Mouse (Mus musculus): ENCODE measurements at regions not wholly inside any gene's neighbourhood (a gene's known extent, or its start where the extent isn't known, plus 50 kb on each side); places are given as distances from the start of the nearest gene placed in this dataset.
"Not testable (repeated sequence)": the region's sequence is repeated elsewhere in the genome, so short reads cannot be mapped to it uniquely, and the experiment has no call there.

DNA sequence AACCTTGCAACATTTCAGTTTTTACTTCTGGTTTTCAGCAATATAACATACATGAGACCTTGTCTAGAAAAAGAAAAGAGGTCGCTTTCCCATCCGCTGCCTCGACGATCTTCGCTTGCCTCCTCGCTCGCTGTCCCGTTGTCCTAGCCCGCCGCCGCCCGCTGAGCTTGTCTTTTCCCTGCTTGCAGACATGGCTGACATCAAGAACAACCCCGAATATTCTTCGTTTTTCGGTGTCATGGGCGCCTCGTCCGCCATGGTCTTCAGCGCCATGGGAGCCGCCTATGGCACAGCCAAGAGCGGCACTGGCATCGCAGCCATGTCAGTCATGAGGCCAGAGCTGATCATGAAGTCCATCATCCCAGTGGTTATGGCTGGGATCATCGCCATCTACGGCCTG is 64.7 kb upstream of the Trim24 start:
- peak; percentile 75 for ATAC-seq (replicated peaks; ENCODE audit: low FRiP score, poor library complexity, severe bottlenecking)

DNA sequence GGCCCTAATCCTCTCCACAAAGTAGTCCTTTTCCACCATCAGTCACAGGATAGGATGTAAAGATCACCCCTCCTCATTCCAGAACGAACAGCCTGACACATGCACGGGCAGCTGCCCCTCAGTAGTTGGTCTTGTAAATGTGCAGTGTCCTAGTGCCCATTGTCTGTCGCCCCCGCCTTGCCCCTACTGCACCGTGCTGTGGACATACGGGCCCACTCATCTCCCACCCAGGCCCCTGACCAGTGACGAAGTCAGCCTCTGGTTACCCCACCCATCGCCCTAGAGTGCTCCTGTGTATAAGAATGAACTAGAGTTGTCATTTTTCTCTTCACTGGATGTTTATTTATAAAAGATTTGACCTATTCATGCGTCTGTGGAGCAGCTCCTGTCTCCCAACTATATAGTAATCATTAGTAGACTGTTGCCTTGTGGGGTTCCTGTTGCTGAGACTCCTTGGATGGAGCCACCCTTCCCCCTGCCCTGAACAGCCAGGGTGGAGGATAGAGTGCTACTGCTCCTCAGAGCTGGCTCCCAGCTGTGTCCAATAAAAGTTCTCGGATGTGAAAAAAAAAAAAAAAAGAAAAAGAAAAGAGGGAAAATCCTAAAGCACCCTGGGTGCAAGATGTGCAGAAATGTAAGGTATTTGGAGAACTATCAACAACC is 64.0 kb upstream of the Trim24 start:
- ATAC-seq (replicated peaks; ENCODE audit: low FRiP score, poor library complexity, severe bottlenecking): peak; percentile 65

DNA sequence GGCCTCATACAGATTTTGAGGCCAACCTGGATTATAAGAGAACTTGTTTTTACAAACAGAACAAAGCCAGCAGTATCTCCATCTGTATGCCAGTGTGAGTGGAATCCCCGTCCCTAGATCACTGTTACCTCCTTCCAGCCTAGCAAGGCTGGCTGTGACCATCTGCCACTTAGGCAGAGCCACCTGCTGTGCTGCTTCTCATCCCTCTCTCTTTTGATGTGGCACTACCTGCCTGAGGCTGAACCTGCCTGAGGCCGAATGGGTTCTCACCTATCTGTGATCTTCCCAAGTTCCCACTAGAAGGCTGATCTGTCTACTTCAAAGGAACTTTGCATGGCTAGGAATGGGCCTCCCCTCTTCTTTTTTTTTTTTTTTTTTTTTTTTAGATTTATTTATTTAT is 55.4 kb upstream of the Trim24 start:
- not testable (repeated sequence) for ATAC-seq (replicated peaks; ENCODE audit: low FRiP score, poor library complexity, severe bottlenecking)

Measured in erythroid progenitor cell, adult 5-6 weeks (primary cell).